Mouse (Mus musculus) heart, embryonic 16.5 days (tissue): ENCODE results near the gene Nelfa. TPM values are rescaled to one million over a fixed set of nuclear protein-coding genes. Genes with fewer than 3 reads are reported as not detected.
"Not testable (repeated sequence)": the region's sequence is repeated elsewhere in the genome, so short reads cannot be mapped to it uniquely, and the experiment has no call there.

Experiments used
- ATAC-seq: fragments of 200-750 bp; cut with Nextera tagmentation; replicated peaks from 2 replicates; pipeline ENCODE4 v1.8.0; 2017; ENCODE audit warnings: moderate number of reproducible peaks; ENCODE audit not compliant: insufficient read depth, low FRiP score; ENCODE audit errors: extremely low read depth
- H3K27ac ChIP-seq: fragments of 300-500 bp; sonication (generic); 2 replicates; pipeline ENCODE4 v1.5.1; 2014; ENCODE audit warnings: mild to moderate bottlenecking, low read length, control low read depth, moderate library complexity
- H3K27me3 ChIP-seq: fragments of 300-500 bp; sonication (generic); 2 replicates; pipeline ENCODE4 v1.6.1; 2014; ENCODE audit warnings: low read length, mixed read lengths; ENCODE audit not compliant: control insufficient read depth, insufficient read depth
- H3K36me3 ChIP-seq: fragments of 300-500 bp; sonication (generic); 2 replicates; pipeline ENCODE4 v1.6.1; 2014; ENCODE audit not compliant: control insufficient read depth, insufficient read depth
- H3K4me1 ChIP-seq: fragments of 300-500 bp; sonication (generic); 2 replicates; pipeline ENCODE4 v1.6.1; 2014; ENCODE audit warnings: low read length, mixed read lengths; ENCODE audit not compliant: control insufficient read depth, insufficient read depth
- H3K4me2 ChIP-seq: fragments of 300-500 bp; sonication (generic); 2 replicates; pipeline ENCODE4 v1.6.1; 2014; ENCODE audit warnings: low read depth, mild to moderate bottlenecking, control low read depth, low read length
- H3K4me3 ChIP-seq: fragments of 300-500 bp; sonication (generic); 2 replicates; pipeline ENCODE4 v1.5.1; 2014; ENCODE audit warnings: mild to moderate bottlenecking, control low read depth, low read length
- H3K9ac ChIP-seq: fragments of 300-500 bp; sonication (generic); 2 replicates; pipeline ENCODE4 v1.6.1; 2014; ENCODE audit warnings: low read length, control low read depth
- H3K9me3 ChIP-seq: fragments of 300-500 bp; sonication (generic); replicated peaks from 2 replicates; pipeline ENCODE4 v1.6.1; 2016; ENCODE audit warnings: low read length; ENCODE audit not compliant: control insufficient read depth
- WGBS: fragments of 180-500 bp; shearing (Covaris S2); extraction: QIAGEN DNeasy Blood & Tissue Kit; methylation state at CpG from one replicate; pipeline ENCODE4 v1.1.7; 2014; 5-methylcytosine and 5-hydroxymethylcytosine counted together
- polyA plus RNA-seq: library from polyadenylated mRNA; unstranded; fragments of >200 nt; fragmentation: Nextera tagmentation; extraction: Ambion mirVana; gene quantifications from 2 replicates; pipeline ENCODE4 v1.2.1, GENCODE M21; 2015

The Nelfa gene
- polyA plus RNA-seq, 1 experiment from 2014 or later = 32.9 TPM

- Histone ChIP-seq H3K36me3 (peaks cover 33% of the 10 kb centered on the region), H3K27me3 (no peaks in the 10 kb centered on the region), H3K4me2 (no peak overlapping the region), H3K4me1 (peaks cover 1% of the 10 kb centered on the region; the same call in 1 of the 2 replicates), H3K9ac (no peak overlapping the region), H3K27ac (no peak overlapping the region), H3K9me3 (peaks cover 9% of the 10 kb centered on the region), H3K4me3 (no peak overlapping the region)
- ATAC-seq = no peak
These were observed 10.0 kb downstream of the Nelfa start for GRCm38 (mm10) chr5:33926170-33926569.

GRCm38 (mm10) chr5:33922566-33922965 lies 13.6 kb downstream of the Nelfa start:
- 62% methylated on average over 2 of the region's 2 CpGs for WGBS
- Histone ChIP-seq H3K4me3 (no peak overlapping the region), H3K4me2 (no peak overlapping the region), H3K9ac (no peak overlapping the region), H3K4me1 (peaks cover 3% of the 10 kb centered on the region; the same call in 1 of the 2 replicates), H3K27ac (no peak overlapping the region), H3K36me3 (peaks cover 31% of the 10 kb centered on the region), H3K9me3 (0 out of 2 replicates have a peak, but pooled peaks cover 3% of the 10 kb centered on the region), H3K27me3 (no peaks in the 10 kb centered on the region)
- no peak for ATAC-seq

GRCm38 (mm10) chr5:33921486-33922235 lies 14.6 kb downstream of the Nelfa start:
- no peak overlapping the region for H3K27ac ChIP-seq
- no peak overlapping the region for H3K9ac ChIP-seq
- H3K4me3 ChIP-seq = no peak overlapping the region
- H3K9me3 ChIP-seq = 0 out of 2 replicates have a peak, but pooled peaks cover 3% of the 10 kb centered on the region
- no peaks in the 10 kb centered on the region for H3K27me3 ChIP-seq
- no peak for ATAC-seq
- peaks cover 3% of the 10 kb centered on the region; the same call in 1 of the 2 replicates for H3K4me1 ChIP-seq
- H3K4me2 ChIP-seq = no peak overlapping the region
- peaks cover 31% of the 10 kb centered on the region for H3K36me3 ChIP-seq
- WGBS = 80% methylated on average over 7 of the region's 7 CpGs

GRCm38 (mm10) chr5:33920924-33921323 lies 15.3 kb downstream of the Nelfa start:
- Histone ChIP-seq H3K9ac (no peak overlapping the region), H3K27me3 (no peaks in the 10 kb centered on the region), H3K9me3 (peaks cover under 1% of the 10 kb centered on the region; the same call in 1 of the 2 replicates), H3K4me1 (peaks cover 3% of the 10 kb centered on the region; the same call in 1 of the 2 replicates), H3K27ac (0 out of 2 replicates have a peak overlapping the region, but pooled peaks have one; percentile 25), H3K4me3 (no peak overlapping the region), H3K36me3 (peaks cover 33% of the 10 kb centered on the region), H3K4me2 (no peak overlapping the region)
- ATAC-seq = 0 out of 2 replicates have a peak, but pooled peaks have one; percentile 14
- WGBS = 36% methylated on average over 4 of the region's 4 CpGs

- H3K36me3 ChIP-seq = peaks cover 38% of the 10 kb centered on the region
- no peaks in the 10 kb centered on the region for H3K27me3 ChIP-seq
- H3K9ac ChIP-seq = no peak overlapping the region
- H3K4me3 ChIP-seq = no peak overlapping the region
- peaks cover 3% of the 10 kb centered on the region; the same call in 1 of the 2 replicates for H3K4me1 ChIP-seq
- H3K27ac ChIP-seq = no peak overlapping the region
- H3K4me2 ChIP-seq = no peak overlapping the region
- H3K9me3 ChIP-seq = peaks cover 3% of the 10 kb centered on the region; the same call in 1 of the 2 replicates
- 96% methylated on average over 2 of the region's 2 CpGs for WGBS
- ATAC-seq = no peak
These were observed 16.2 kb downstream of the Nelfa start for GRCm38 (mm10) chr5:33920037-33920436.

GRCm38 (mm10) chr5:33919466-33919865 lies 16.7 kb downstream of the Nelfa start:
- Histone ChIP-seq H3K4me1 (peaks cover 3% of the 10 kb centered on the region; the same call in 1 of the 2 replicates), H3K4me2 (no peak overlapping the region), H3K27ac (no peak overlapping the region), H3K27me3 (no peaks in the 10 kb centered on the region), H3K9me3 (peaks cover 3% of the 10 kb centered on the region; the same call in 1 of the 2 replicates), H3K36me3 (peaks cover 38% of the 10 kb centered on the region), H3K4me3 (no peak overlapping the region), H3K9ac (no peak overlapping the region)
- ATAC-seq = no peak
- 85% methylated on average over 1 of the region's 1 CpGs for WGBS

- H3K4me3 ChIP-seq, H3K27me3 ChIP-seq, H3K9me3 ChIP-seq, ATAC-seq, H3K27ac ChIP-seq, H3K4me2 ChIP-seq, H3K9ac ChIP-seq, H3K4me1 ChIP-seq: not testable (repeated sequence)
- WGBS = 94% methylated on average over 2 of the region's 2 CpGs
- H3K36me3 ChIP-seq = peaks cover 47% of the 10 kb centered on the region
These were observed 19.6 kb downstream of the Nelfa start for GRCm38 (mm10) chr5:33916616-33917015.

- H3K4me2 ChIP-seq, H3K27ac ChIP-seq, ATAC-seq, H3K27me3 ChIP-seq, H3K4me3 ChIP-seq, H3K9ac ChIP-seq, H3K9me3 ChIP-seq, H3K4me1 ChIP-seq: not testable (repeated sequence)
- H3K36me3 ChIP-seq = peaks cover 37% of the 10 kb centered on the region
These were observed 21.2 kb downstream of the Nelfa start for GRCm38 (mm10) chr5:33915031-33915430.

- H3K9ac ChIP-seq = no peak overlapping the region
- peaks cover 34% of the 10 kb centered on the region for H3K36me3 ChIP-seq
- H3K4me2 ChIP-seq = no peak overlapping the region
- H3K27me3 ChIP-seq = no peaks in the 10 kb centered on the region
- H3K4me1 ChIP-seq = no peaks in the 10 kb centered on the region
- 91% methylated on average over 9 of the region's 9 CpGs for WGBS
- ATAC-seq = no peak
- H3K9me3 ChIP-seq = no peaks in the 10 kb centered on the region
- no peak overlapping the region for H3K4me3 ChIP-seq
- H3K27ac ChIP-seq = no peak overlapping the region
These were observed 33.0 kb downstream of the Nelfa start for GRCm38 (mm10) chr5:33903176-33903575.
